Mouse (Mus musculus) CH12.LX (cell line): ENCODE measurements around the gene Msi2. TPM values are rescaled to one million over a fixed set of nuclear protein-coding genes. Genes with fewer than 3 reads are reported as not detected.

Experiments
- DNase-seq: peaks from one replicate; pipeline ENCODE4 v3.0.0-alpha.2; 2013; ENCODE audit errors: extremely low read depth
- H3K27ac ChIP-seq: 2 replicates; pipeline ENCODE4 v1.5.1; 2012; ENCODE audit warnings: low read depth, mild to moderate bottlenecking, control low read depth, moderate library complexity; ENCODE audit not compliant: insufficient read depth
- H3K27me3 ChIP-seq: replicated peaks from 2 replicates; pipeline ENCODE3; 2012; ENCODE audit warnings: inconsistent platforms
- H3K36me3 ChIP-seq, 2 experiments: replicated peaks in 1 of 2; 2 replicates each; pipeline versions ENCODE3 to v1.6.1; 2012; ENCODE audit warnings: inconsistent platforms in 1 of 2, low read length in 1 of 2, mild to moderate bottlenecking in 1 of 2, mixed read lengths in 1 of 2, moderate library complexity in 1 of 2; ENCODE audit not compliant: control insufficient read depth in 1 of 2, insufficient read depth in 1 of 2
- H3K4me1 ChIP-seq, 2 experiments: 2 replicates each; pipeline ENCODE4 v1.6.1; 2012; ENCODE audit warnings: inconsistent platforms in 1 of 2, moderate library complexity in 1 of 2; ENCODE audit not compliant: insufficient read depth in 2 of 2, control insufficient read depth in 1 of 2
- H3K4me2 ChIP-seq: 2 replicates; pipeline ENCODE4 v1.6.1; 2012; ENCODE audit warnings: low read depth, mild to moderate bottlenecking, control low read depth; ENCODE audit not compliant: poor library complexity, insufficient read depth, severe bottlenecking
- H3K4me3 ChIP-seq, 3 experiments: fragments of 150-350 bp in 1 of 3; sonication (generic) in 1 of 3; replicated peaks in 1 of 3; 2 replicates each; pipeline versions ENCODE3 to v1.5.1; 2011 to 2012; ENCODE audit warnings: low read depth in 2 of 3, low read length in 2 of 3, mild to moderate bottlenecking in 2 of 3, moderate library complexity in 2 of 3, control low read depth in 1 of 3, improper control_type of control experiment in 1 of 3, inconsistent platforms in 1 of 3, mixed read lengths in 1 of 3; ENCODE audit not compliant: poor library complexity in 1 of 3
- H3K79me2 ChIP-seq: replicated peaks from 2 replicates; pipeline ENCODE4 v1.6.1; 2012; ENCODE audit warnings: mild to moderate bottlenecking, moderate library complexity; ENCODE audit not compliant: control insufficient read depth, poor library complexity, insufficient read depth, severe bottlenecking; ENCODE audit errors: extremely low read depth
- H3K9ac ChIP-seq: 2 replicates; pipeline ENCODE4 v1.6.1; 2012; ENCODE audit warnings: low read depth, mild to moderate bottlenecking, control low read depth, moderate library complexity; ENCODE audit not compliant: insufficient read depth
- H3K9me3 ChIP-seq: replicated peaks from 2 replicates; pipeline ENCODE3; 2012; ENCODE audit warnings: low read length, inconsistent platforms, mixed read lengths
- CHD1 ChIP-seq: IDR thresholded peaks from 2 replicates; pipeline ENCODE4 v1.6.1; 2012; ENCODE audit warnings: low read depth, low read length, improper control_type of control experiment, inconsistent platforms
- CTCF ChIP-seq, 2 experiments: IDR thresholded peaks in 1 of 2; conservative IDR thresholded peaks in 1 of 2; 2 replicates each; pipeline ENCODE4 v1.5.1; 2011 to 2012; ENCODE audit warnings: low read depth in 2 of 2, low read length in 2 of 2, improper control_type of control experiment in 1 of 2, inconsistent platforms in 1 of 2, mild to moderate bottlenecking in 1 of 2, moderate library complexity in 1 of 2
- EP300 ChIP-seq: IDR thresholded peaks from 2 replicates; pipeline ENCODE4 v1.6.1; 2011; ENCODE audit warnings: low read length, improper control_type of control experiment
- ETS1 ChIP-seq: conservative IDR thresholded peaks from 2 replicates; pipeline ENCODE4 v1.6.1; 2012; ENCODE audit warnings: low read depth, mild to moderate bottlenecking, inconsistent platforms, low read length, improper control_type of control experiment, moderate library complexity
- GABPA ChIP-seq: IDR thresholded peaks from 2 replicates; pipeline ENCODE4 v1.6.1; 2012; ENCODE audit warnings: low read depth, low read length, improper control_type of control experiment, inconsistent platforms; ENCODE audit not compliant: insufficient replicate concordance
- KAT2A ChIP-seq: IDR thresholded peaks from 2 replicates; pipeline ENCODE4 v1.6.1; 2012; ENCODE audit warnings: low read length, improper control_type of control experiment, inconsistent platforms; ENCODE audit not compliant: insufficient replicate concordance
- MAFK ChIP-seq: IDR thresholded peaks from 2 replicates; pipeline ENCODE4 v1.6.1; 2011; ENCODE audit warnings: low read length, improper control_type of control experiment; ENCODE audit not compliant: insufficient replicate concordance
- MAX ChIP-seq: IDR thresholded peaks from 2 replicates; pipeline ENCODE4 v1.6.1; 2011; ENCODE audit warnings: low read length, improper control_type of control experiment
- NELFE ChIP-seq: IDR thresholded peaks from 2 replicates; pipeline ENCODE4 v1.6.1; 2011; ENCODE audit warnings: low read depth, low read length, improper control_type of control experiment
- PAX5 ChIP-seq: IDR thresholded peaks from 2 replicates; pipeline ENCODE4 v1.6.1; 2012; ENCODE audit warnings: low read length, inconsistent platforms, mixed read lengths
- POLR2AphosphoS2 ChIP-seq: IDR thresholded peaks from 2 replicates; pipeline ENCODE4 v1.6.1; 2011; ENCODE audit warnings: low read depth, low read length, improper control_type of control experiment
- TBP ChIP-seq: conservative IDR thresholded peaks from 2 replicates; pipeline ENCODE4 v1.6.1; 2011; ENCODE audit warnings: low read depth, low read length, improper control_type of control experiment
- USF1 ChIP-seq: IDR thresholded peaks from 2 replicates; pipeline ENCODE4 v1.6.1; 2014; ENCODE audit warnings: low read depth, mild to moderate bottlenecking, inconsistent platforms, low read length, improper control_type of control experiment
- ZC3H11A ChIP-seq: IDR thresholded peaks from 2 replicates; pipeline ENCODE4 v1.6.1; 2012; ENCODE audit warnings: low read depth, mild to moderate bottlenecking, inconsistent platforms, low read length, improper control_type of control experiment
- ZMIZ1 ChIP-seq: IDR thresholded peaks from 2 replicates; pipeline ENCODE4 v1.6.1; 2012; ENCODE audit warnings: low read depth, mild to moderate bottlenecking, inconsistent platforms, low read length, improper control_type of control experiment
- dilution Hi-C: fragments of 300-500 bp; cut with MboI; formaldehyde crosslinking; loops from 2 replicates; pipeline ENCODE4 v1.14.3; 2020; ENCODE audit warnings: low sequenced_read_pairs; ENCODE audit not compliant: extremely low pct_unique_long_range_greater_than_20kb, extremely low pct_ligation_motif_present
- in situ Hi-C: fragments of 300-500 bp; cut with MboI; formaldehyde crosslinking; loops from 3 replicates; pipeline ENCODE4 v1.14.3; 2019; ENCODE audit warnings: low sequenced_read_pairs, low pct_ligation_motif_present, low pct_unique_long_range_greater_than_20kb, mixed read lengths
- polyA plus RNA-seq: library from polyadenylated mRNA; unstranded; fragments of >175 nt; gene quantifications from 2 replicates; pipeline ENCODE4 v1.2.1, GENCODE M21; 2012; ENCODE audit warnings: low read depth; ENCODE audit not compliant: insufficient read length
- total RNA-seq, 2 experiments: library from RNA; depleted of rRNA; stranded (reverse); fragments of 300-350 nt in 1 of 2; fragments of >200 nt in 1 of 2; gene quantifications; 2 replicates each; pipeline ENCODE4 v1.2.3; 2012 to 2014

Msi2 gene
- total and polyA plus RNA-seq, 3 experiments = 40.3 to 73.1 (median 52.6) TPM

- H3K27me3 ChIP-seq = no peaks in the 10 kb centered on the region
- no peaks in the 10 kb centered on the region for H3K79me2 ChIP-seq
- in situ Hi-C loops (no loop called here), dilution Hi-C loops (no loop called here)
- H3K36me3 ChIP-seq = peaks cover 36 to 96% of the 10 kb centered on the region in 2 experiments
- no peak for TF ChIP-seq CHD1
- TF ChIP-seq POLR2AphosphoS2 = no peak
- no peak for TF ChIP-seq ETS1
- no peak for TF ChIP-seq USF1
- no peak for TF ChIP-seq CTCF (conservative IDR thresholded peaks at IDR 0.05 in 1 of 2, IDR thresholded peaks at IDR 0.05 in 1 of 2; ENCODE audit: low read depth in 2 of 2, low read length in 2 of 2)
- no peak for TF ChIP-seq ZC3H11A
- no peak for TF ChIP-seq MAFK
- TF ChIP-seq GABPA = no peak
- no peak for TF ChIP-seq KAT2A
- no peak for TF ChIP-seq ZMIZ1
- H3K4me1 ChIP-seq = peaks cover 0 to 22% of the 10 kb centered on the region in 2 experiments; a peak in 3 of 4 replicates
- no peak overlapping the region for H3K4me3 ChIP-seq
- no peak overlapping the region for H3K27ac ChIP-seq
- H3K4me2 ChIP-seq = no peak overlapping the region
- H3K9me3 ChIP-seq = no peaks in the 10 kb centered on the region
- DNase-seq = no peak
- H3K9ac ChIP-seq = no peak overlapping the region
These were observed 56.7 kb downstream of the Msi2 start for GRCm38 (mm10) chr11:88661444-88662180.

GRCm38 (mm10) chr11:88660404-88660803, 57.9 kb downstream of the Msi2 start:
- peaks cover 0 to 22% of the 10 kb centered on the region in 2 experiments; a peak in 2 of 4 replicates for H3K4me1 ChIP-seq
- no peak overlapping the region for H3K4me2 ChIP-seq
- in situ Hi-C loops = no loop called here
- TF ChIP-seq NELFE (no peak), MAX (no peak), KAT2A (no peak), PAX5 (no peak), GABPA (no peak), EP300 (no peak), CHD1 (no peak), TBP (no peak)
- TF ChIP-seq, all 38 proteins: peak for 0
- peaks cover 29 to 94% of the 10 kb centered on the region in 2 experiments for H3K36me3 ChIP-seq
- H3K4me3 ChIP-seq = no peak overlapping the region
- H3K9ac ChIP-seq = no peak overlapping the region
- dilution Hi-C loops = no loop called here
- H3K79me2 ChIP-seq = no peaks in the 10 kb centered on the region
- no peaks in the 10 kb centered on the region for H3K27me3 ChIP-seq
- no peak for DNase-seq
- no peaks in the 10 kb centered on the region for H3K9me3 ChIP-seq
- no peak overlapping the region for H3K27ac ChIP-seq
